ENCODE assay signal across 10 mouse cellular contexts in genomic region chr3:104781471-104781903, GRCm38 (mm10). TPM values are rescaled to one million over a fixed set of nuclear protein-coding genes. Genes with fewer than 3 reads are reported as not detected.
DNase-seq lines count a peak whose midpoint lies in the region; ATAC-seq lines count a peak whose summit lies in the region.
"Had no signal": no experiment of that assay in that cellular context is flagged by ENCODE, and none has a peak within 500 bp of the region (broad histone marks: within the 10 kb centered on the region; RNA-seq: fewer than 3 reads in every experiment).

Gene Fam19a3 (minus strand): TSS chr3:104781840.

- ATAC-seq in embryonic facial prominence, embryonic 11.5 days (replicated peaks; ENCODE audit: insufficient number of reproducible peaks, low FRiP score, low TSS enrichment, low read depth), result no peak
- ATAC-seq in heart, embryonic 15.5 days (replicated peaks; ENCODE audit: insufficient number of reproducible peaks, insufficient read depth, low FRiP score, low read depth), result peak; percentile 68
- ATAC-seq in midbrain, embryonic 12.5 days (ENCODE audit: low FRiP score, low read depth), result no peak
- no peak for ATAC-seq in megakaryocyte-erythroid progenitor cell, adult 5-6 weeks (replicated peaks; ENCODE audit: low FRiP score, low TSS enrichment, poor library complexity, severe bottlenecking)

- H3K9me3 ChIP-seq in embryonic facial prominence, embryonic 11.5 days (replicated peaks; ENCODE audit: control insufficient read depth, low read length), result no peaks in the 10 kb centered on the region
- no peaks in the 10 kb centered on the region for H3K9me3 ChIP-seq in heart, embryonic 15.5 days (replicated peaks)
- H3K9me3 ChIP-seq in midbrain, embryonic 12.5 days, result no peaks in the 10 kb centered on the region

- H3K4me3 ChIP-seq in embryonic facial prominence, embryonic 11.5 days (ENCODE audit: low read depth, low read length), result peak within 1 kb of the TSS; percentile 44
- peak within 1 kb of the TSS; percentile 67 for H3K4me3 ChIP-seq in heart, embryonic 15.5 days
- peak within 1 kb of the TSS; percentile 45 for H3K4me3 ChIP-seq in midbrain, embryonic 12.5 days

- H3K36me3 ChIP-seq in embryonic facial prominence, embryonic 11.5 days (replicated peaks; ENCODE audit: control insufficient read depth, insufficient read depth, low read depth, low read length), result no peaks in the 10 kb centered on the region
- H3K36me3 ChIP-seq in heart, embryonic 15.5 days, result no peaks in the 10 kb centered on the region
- H3K36me3 ChIP-seq in midbrain, embryonic 12.5 days, result no peaks in the 10 kb centered on the region

- peak within 1 kb of the TSS; percentile 23; the same call in 1 of the 2 replicates for H3K9ac ChIP-seq in embryonic facial prominence, embryonic 11.5 days (replicated peaks; ENCODE audit: low read length)
- H3K9ac ChIP-seq in heart, embryonic 15.5 days, result peak within 1 kb of the TSS; percentile 73
- H3K9ac ChIP-seq in midbrain, embryonic 12.5 days (replicated peaks), result peak within 1 kb of the TSS; percentile 47

- H3K27me3 ChIP-seq in embryonic facial prominence, embryonic 11.5 days (ENCODE audit: control insufficient read depth, insufficient read depth, low read length), result peaks cover 52% of the 10 kb centered on the region
- peaks cover 22% of the 10 kb centered on the region for H3K27me3 ChIP-seq in heart, embryonic 15.5 days
- H3K27me3 ChIP-seq in midbrain, embryonic 12.5 days, result peaks cover 99% of the 10 kb centered on the region

- peak within 1 kb of the TSS; percentile 91 for H3K4me2 ChIP-seq in embryonic facial prominence, embryonic 11.5 days (ENCODE audit: low read depth, low read length)
- H3K4me2 ChIP-seq in heart, embryonic 15.5 days, result peak within 1 kb of the TSS; percentile 98
- H3K4me2 ChIP-seq in midbrain, embryonic 12.5 days (replicated peaks), result peak within 1 kb of the TSS; percentile 76

- WGBS in embryonic facial prominence, embryonic 11.5 days, result under 1% methylated on average over 26 of the region's 26 CpGs
- 1% methylated on average over 26 of the region's 26 CpGs for WGBS in heart, embryonic 15.5 days
- 0% methylated on average over 21 of the region's 26 CpGs for WGBS in midbrain, embryonic 12.5 days

- H3K4me1 ChIP-seq in embryonic facial prominence, embryonic 11.5 days (ENCODE audit: control insufficient read depth, insufficient read depth, low read length), result peaks cover 4% of the 10 kb centered on the region
- peaks cover 45% of the 10 kb centered on the region for H3K4me1 ChIP-seq in heart, embryonic 15.5 days (replicated peaks)
- H3K4me1 ChIP-seq in midbrain, embryonic 12.5 days, result peaks cover 20% of the 10 kb centered on the region

- H3K27ac ChIP-seq in embryonic facial prominence, embryonic 11.5 days (replicated peaks; ENCODE audit: low read depth, low read length), result no peak within 1 kb of the TSS
- peak within 1 kb of the TSS; percentile 91 for H3K27ac ChIP-seq in heart, embryonic 15.5 days
- no peak within 1 kb of the TSS for H3K27ac ChIP-seq in midbrain, embryonic 12.5 days (replicated peaks)

- peak; percentile 40 to 44 for DNase-seq in cerebellum, postnatal 10 days
- no peak for DNase-seq in cerebellum, adult 11 months
- no peak for DNase-seq in embryonic facial prominence, embryonic 11.5 days (ENCODE audit: low spot score)
- peak; percentile 44 to 59 for DNase-seq in kidney, postnatal 36 days
- DNase-seq in cerebellum, postnatal 36 days, result no peak

RNA-seq across cellular contexts. Expression of gene Fam19a3, which starts in this region (rescaled TPM):
- 0.13 TPM in 1 of 2 replicates, not detected in the other for polyA plus RNA-seq in embryonic facial prominence, embryonic 11.5 days (2014; fragmentation: Nextera tagmentation; extraction: Ambion mirVana)
- polyA plus RNA-seq in heart, embryonic 15.5 days (2015; fragmentation: Nextera tagmentation; extraction: Ambion mirVana), result 0.78 and 0.95 TPM in 2 replicates
- polyA plus RNA-seq in midbrain, embryonic 12.5 days (2016; fragmentation: Nextera tagmentation; extraction: Ambion mirVana), result not detected in 2 replicates
- total RNA-seq in megakaryocyte-erythroid progenitor cell, adult 5-6 weeks (2014; fragmentation: Nextera tagmentation), result not detected in 2 replicates
- not detected in 2 replicates for total RNA-seq in megakaryocyte-erythroid progenitor cell, adult 5-6 weeks (2017)
- total RNA-seq: left cerebral cortex, postnatal 10 days had no signal
- polyA plus RNA-seq: C2C12 had no signal

Comparison
In these comparisons a context has a peak if more than half of its experiments do, and no peak if none do; other contexts are left out.
1. DNase-seq: peak in cerebellum, postnatal 10 days (2 of 2) and kidney, postnatal 36 days (2 of 2); none in cerebellum, adult 11 months (single experiment), embryonic facial prominence, embryonic 11.5 days (single experiment) and cerebellum, postnatal 36 days (0 of 2).
2. Peak in ATAC-seq, H3K4me3 ChIP-seq, H3K27ac ChIP-seq, H3K9ac ChIP-seq and H3K4me2 ChIP-seq in heart, embryonic 15.5 days; RNA of the gene not detected or under 1 TPM.
3. H3K9ac ChIP-seq: peak in every context shown above with its lines; median percentile 73 in heart, embryonic 15.5 days; 47 in midbrain, embryonic 12.5 days; 23 in embryonic facial prominence, embryonic 11.5 days.
4. Peak in every context shown above with its lines, with median percentiles within 50 percentile points of each other: H3K4me2 ChIP-seq and H3K4me3 ChIP-seq.